Mouse (Mus musculus) heart, embryonic 10.5 days (tissue): ENCODE results near the gene Gm3417. TPM values are rescaled to one million over a fixed set of nuclear protein-coding genes. Genes with fewer than 3 reads are reported as not detected.

ENCODE experiments used
- polyA plus RNA-seq: library from polyadenylated mRNA; unstranded; fragments of >200 nt; fragmentation: Nextera tagmentation; extraction: Ambion mirVana; gene quantifications from 2 replicates; pipeline ENCODE4 v1.2.1, GENCODE M21; 2016

The Gm3417 gene
- polyA plus RNA-seq, 1 experiment from 2014 or later: 0.92 TPM

Other genes starting within 250 kb of the Gm3417 start
- gene Wdr27, start 35.6 kb downstream of the Gm3417 start, polyA plus RNA-seq: 3.2 TPM in 2 replicates
- 29.8 and 32.8 TPM in 2 replicates for gene 1600012H06Rik, start 35.6 kb downstream of the Gm3417 start, polyA plus RNA-seq
- gene Phf10, start 17.5 kb downstream of the Gm3417 start, polyA plus RNA-seq: 18.9 and 33.3 TPM in 2 replicates
- 7.9 and 9.4 TPM in 2 replicates for gene 9030025P20Rik, start 322 bp downstream of the Gm3417 start, polyA plus RNA-seq
- 4.7 and 6.1 TPM in 2 replicates for gene Gm3435, start 31.4 kb upstream of the Gm3417 start, polyA plus RNA-seq
- gene Ermard, start 62.4 kb upstream of the Gm3417 start, polyA plus RNA-seq: 67.6 and 80.2 TPM in 2 replicates
- gene Tcte3, start 62.7 kb upstream of the Gm3417 start, polyA plus RNA-seq: 0.60 and 0.83 TPM in 2 replicates
- 2.7 and 3.2 TPM in 2 replicates for gene Gm3448, start 62.7 kb upstream of the Gm3417 start, polyA plus RNA-seq